Mouse (Mus musculus) MEL (cell line): ENCODE measurements around the gene Myo19. TPM values are rescaled to one million over a fixed set of nuclear protein-coding genes. Genes with fewer than 3 reads are reported as not detected.
A peak's percentile ranks its signal among the peaks of the same experiment; 100 is the strongest.

Experiments used
- DNase-seq: peaks from one replicate; pipeline ENCODE4 v3.0.0; 2011; ENCODE audit warnings: low read depth, low spot score
- H3K27ac ChIP-seq: 2 replicates; pipeline ENCODE4 v1.5.1; 2012; ENCODE audit warnings: low read depth, mild to moderate bottlenecking, control low read depth, low read length, moderate library complexity; ENCODE audit not compliant: control insufficient read depth
- H3K27me3 ChIP-seq, 2 experiments: fragments of 150-350 bp in 1 of 2; sonication (generic) in 1 of 2; 2 replicates each; pipeline ENCODE4 v1.6.1; 2012; ENCODE audit warnings: low read length in 2 of 2, mild to moderate bottlenecking in 2 of 2, improper control_type of control experiment in 1 of 2, moderate library complexity in 1 of 2; ENCODE audit not compliant: insufficient read depth in 2 of 2, control insufficient read depth in 1 of 2
- H3K36me3 ChIP-seq, 2 experiments: 2 replicates each; pipeline ENCODE4 v1.6.1; 2012 to 2014; ENCODE audit warnings: low read length in 2 of 2, improper control_type of control experiment in 1 of 2, inconsistent platforms in 1 of 2, mild to moderate bottlenecking in 1 of 2; ENCODE audit not compliant: insufficient read depth in 2 of 2, control insufficient read depth in 1 of 2
- H3K4me1 ChIP-seq, 2 experiments: fragments of 150-350 bp in 1 of 2; sonication (generic) in 1 of 2; 2 replicates each; pipeline ENCODE4 v1.6.1; 2012; ENCODE audit warnings: low read length in 2 of 2, improper control_type of control experiment in 1 of 2, mild to moderate bottlenecking in 1 of 2; ENCODE audit not compliant: insufficient read depth in 2 of 2, control insufficient read depth in 1 of 2
- H3K4me3 ChIP-seq, 2 experiments: fragments of 150-350 bp in 1 of 2; sonication (generic) in 1 of 2; 2 replicates each; pipeline ENCODE4 v1.5.1; 2012; ENCODE audit warnings: low read depth in 2 of 2, low read length in 2 of 2, mild to moderate bottlenecking in 2 of 2, moderate library complexity in 2 of 2, control low read depth in 1 of 2, improper control_type of control experiment in 1 of 2; ENCODE audit not compliant: control insufficient read depth in 1 of 2, insufficient read depth in 1 of 2
- H3K79me2 ChIP-seq: 2 replicates; pipeline ENCODE4 v1.6.1; 2012; ENCODE audit warnings: mild to moderate bottlenecking, low read length, moderate library complexity; ENCODE audit not compliant: control insufficient read depth, poor library complexity, insufficient read depth
- H3K9ac ChIP-seq: 2 replicates; pipeline ENCODE4 v1.6.1; 2012; ENCODE audit warnings: low read depth, mild to moderate bottlenecking, control low read depth, low read length, moderate library complexity; ENCODE audit not compliant: control insufficient read depth, poor library complexity, severe bottlenecking
- H3K9me3 ChIP-seq: fragments of 150-350 bp; sonication (generic); replicated peaks from 2 replicates; pipeline ENCODE4 v1.6.1; 2012; ENCODE audit warnings: mild to moderate bottlenecking, low read length, improper control_type of control experiment, moderate library complexity; ENCODE audit not compliant: insufficient read depth
- CTCF ChIP-seq, 3 experiments: IDR thresholded peaks in 2 of 3; conservative IDR thresholded peaks in 1 of 3; 2 replicates each; pipeline ENCODE4 v1.5.1; 2011 to 2012; ENCODE audit warnings: low read length in 3 of 3, low read depth in 2 of 3, mild to moderate bottlenecking in 2 of 3, improper control_type of control experiment in 1 of 3, inconsistent platforms in 1 of 3, mixed read lengths in 1 of 3, moderate library complexity in 1 of 3; ENCODE audit not compliant: control insufficient read depth in 1 of 3, insufficient read depth in 1 of 3, poor library complexity in 1 of 3, severe bottlenecking in 1 of 3
- GABPA ChIP-seq: IDR thresholded peaks from 2 replicates; pipeline ENCODE4 v1.6.1; 2012; ENCODE audit warnings: low read depth, mild to moderate bottlenecking, inconsistent platforms, low read length, improper control_type of control experiment, moderate library complexity
- GATA1 ChIP-seq: IDR thresholded peaks from 2 replicates; pipeline ENCODE4 v1.6.1; 2011; ENCODE audit warnings: low read depth, low read length, improper control_type of control experiment
- KAT2A ChIP-seq: conservative IDR thresholded peaks from 2 replicates; pipeline ENCODE4 v1.6.1; 2012; ENCODE audit warnings: low read depth, low read length, improper control_type of control experiment, inconsistent platforms
- MXI1 ChIP-seq: IDR thresholded peaks from 2 replicates; pipeline ENCODE4 v1.6.1; 2011; ENCODE audit warnings: mild to moderate bottlenecking, low read depth, low read length, improper control_type of control experiment
- MYC ChIP-seq: IDR thresholded peaks from 2 replicates; pipeline ENCODE4 v1.6.1; 2011; ENCODE audit warnings: low read depth, mild to moderate bottlenecking, low read length, improper control_type of control experiment, moderate library complexity
- POLR2AphosphoS2 ChIP-seq: IDR thresholded peaks from 2 replicates; pipeline ENCODE4 v1.6.1; 2011; ENCODE audit warnings: low read length, improper control_type of control experiment
- SIN3A ChIP-seq: IDR thresholded peaks from 2 replicates; pipeline ENCODE4 v1.6.1; 2012; ENCODE audit warnings: low read length, improper control_type of control experiment, inconsistent platforms
- TCF12 ChIP-seq: IDR thresholded peaks from 2 replicates; pipeline ENCODE4 v1.6.1; 2014; ENCODE audit warnings: low read depth, mild to moderate bottlenecking, inconsistent platforms, low read length, improper control_type of control experiment, moderate library complexity
- USF2 ChIP-seq, 2 experiments: IDR thresholded peaks; 2 replicates each; pipeline ENCODE4 v1.6.1; 2011 to 2012; ENCODE audit warnings: improper control_type of control experiment in 2 of 2, low read length in 2 of 2, borderline replicate concordance in 1 of 2, inconsistent platforms in 1 of 2, low read depth in 1 of 2, mild to moderate bottlenecking in 1 of 2; ENCODE audit not compliant: insufficient read depth in 1 of 2
- ZMIZ1 ChIP-seq: IDR thresholded peaks from 2 replicates; pipeline ENCODE4 v1.6.1; 2012; ENCODE audit warnings: low read depth, mild to moderate bottlenecking, inconsistent platforms, low read length, improper control_type of control experiment, moderate library complexity
- ZNF384 ChIP-seq: IDR thresholded peaks from 2 replicates; pipeline ENCODE4 v1.6.1; 2012; ENCODE audit warnings: low read depth, mild to moderate bottlenecking, inconsistent platforms, low read length, improper control_type of control experiment
- polyA plus RNA-seq, 2 experiments: library from polyadenylated mRNA; stranded (reverse) in 1 of 2; unstranded in 1 of 2; fragments of >175 nt in 1 of 2; fragments of >200 nt in 1 of 2; gene quantifications; 2 replicates each; pipeline versions ENCODE4 v1.2.1 to v1.2.4; 2012; ENCODE audit warnings: low replicate concordance in 2 of 2, low read depth in 1 of 2; ENCODE audit not compliant: insufficient read length in 2 of 2, insufficient read depth in 1 of 2, missing spikeins in 1 of 2
- total RNA-seq: library from RNA; depleted of rRNA; stranded (reverse); fragments of 300-350 nt; gene quantifications from 2 replicates; pipeline ENCODE4 v1.2.3, GENCODE M21; 2012

Myo19 gene
- total and polyA plus RNA-seq, 3 experiments = 14.9 to 27.1 TPM; not detected in 1

- TF ChIP-seq MYC (peak; percentile 96), SIN3A (peak; percentile 87), GABPA (no peak), MXI1 (peak; percentile 97), GATA1 (no peak)
Measured at GRCm38 (mm10) chr11:84879772-84880464, at the start of gene Myo19, which contains the start of gene Pigw (continued).

- Histone ChIP-seq H3K27me3 (no peaks in the 10 kb centered on the region), H3K36me3 (peaks cover 2 to 56% of the 10 kb centered on the region in 2 experiments), H3K4me1 (no peaks in the 10 kb centered on the region), H3K27ac (no peak overlapping the region), H3K9ac (no peak overlapping the region), H3K9me3 (no peaks in the 10 kb centered on the region), H3K4me3 (no peak overlapping the region), H3K79me2 (no peaks in the 10 kb centered on the region)
- no peak for DNase-seq
- TF ChIP-seq TCF12 = no peak
- no peak for TF ChIP-seq CTCF (IDR thresholded peaks at IDR 0.05 in 2 of 3, conservative IDR thresholded peaks at IDR 0.05 in 1 of 3; ENCODE audit: control insufficient read depth in 1 of 3, insufficient read depth in 1 of 3, low read depth in 2 of 3, low read length in 3 of 3, poor library complexity in 1 of 3, severe bottlenecking in 1 of 3)
Measured at GRCm38 (mm10) chr11:84839330-84839729, 40.6 kb upstream of the Myo19 start.

- peaks cover 0 to 4% of the 10 kb centered on the region in 2 experiments; a peak in 2 of 4 replicates for H3K4me1 ChIP-seq
- H3K4me3 ChIP-seq = no peak overlapping the region
- H3K27ac ChIP-seq = no peak overlapping the region
- H3K79me2 ChIP-seq = peaks cover 1% of the 10 kb centered on the region; the same call in 1 of the 2 replicates
- H3K9ac ChIP-seq = no peak overlapping the region
- no peaks in the 10 kb centered on the region for H3K27me3 ChIP-seq
- H3K9me3 ChIP-seq = no peaks in the 10 kb centered on the region
- TF ChIP-seq USF2 (IDR thresholded peaks at IDR 0.05; ENCODE audit: borderline replicate concordance in 1 of 2, insufficient read depth in 1 of 2, low read depth in 1 of 2, low read length in 2 of 2) = no peak
- no peak for TF ChIP-seq KAT2A
- 0 out of 2 replicates have a peak, but pooled peaks have one; percentile 36 for TF ChIP-seq ZMIZ1
- TF ChIP-seq POLR2AphosphoS2 = 0 out of 2 replicates have a peak, but pooled peaks have one; percentile 9
- no peak for TF ChIP-seq ZNF384
- DNase-seq = no peak
- H3K36me3 ChIP-seq = peaks cover 18 to 29% of the 10 kb centered on the region in 2 experiments
Measured at GRCm38 (mm10) chr11:84846741-84847474, 33.0 kb upstream of the Myo19 start.
